Mouse (Mus musculus) ovary, adult 10 weeks (tissue): ENCODE data around the gene Pax4. TPM values are rescaled to one million over a fixed set of nuclear protein-coding genes. Genes with fewer than 3 reads are reported as not detected.

ENCODE experiments used
- polyA plus RNA-seq: library from polyadenylated mRNA; stranded (reverse); fragments of 350-450 nt; fragmentation: Illumina TruSeq; extraction: RNeasy Lipid Tissue Mini Kit (QIAGEN cat#74804); gene quantifications from one replicate; pipeline ENCODE4 v1.2.3, GENCODE M21; 2014

Pax4 gene
- polyA plus RNA-seq, result not detected

DNA sequence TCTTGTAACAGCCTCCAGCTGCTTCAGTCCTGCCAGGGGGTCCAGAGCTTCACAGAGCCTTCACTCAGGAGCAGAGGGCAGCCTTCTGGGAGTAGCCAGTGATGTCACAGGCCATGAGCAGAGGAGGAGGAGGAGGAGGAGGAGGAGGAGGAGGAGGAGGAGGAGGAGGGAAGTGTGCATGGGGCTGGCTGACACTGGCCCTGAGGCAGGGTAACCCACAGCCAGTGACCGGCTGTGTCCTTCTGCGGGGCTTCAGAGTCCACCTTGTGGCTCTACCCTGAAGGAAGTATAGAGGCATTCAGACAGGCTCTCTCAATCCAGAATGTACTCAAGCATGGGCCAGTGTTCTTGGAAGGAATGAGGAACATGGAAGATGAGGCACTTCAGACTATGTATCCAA is at the start of gene Pax4:
Pax4 (minus strand) TSS at position 101 of the 400 bp plus-strand sequence.

DNA sequence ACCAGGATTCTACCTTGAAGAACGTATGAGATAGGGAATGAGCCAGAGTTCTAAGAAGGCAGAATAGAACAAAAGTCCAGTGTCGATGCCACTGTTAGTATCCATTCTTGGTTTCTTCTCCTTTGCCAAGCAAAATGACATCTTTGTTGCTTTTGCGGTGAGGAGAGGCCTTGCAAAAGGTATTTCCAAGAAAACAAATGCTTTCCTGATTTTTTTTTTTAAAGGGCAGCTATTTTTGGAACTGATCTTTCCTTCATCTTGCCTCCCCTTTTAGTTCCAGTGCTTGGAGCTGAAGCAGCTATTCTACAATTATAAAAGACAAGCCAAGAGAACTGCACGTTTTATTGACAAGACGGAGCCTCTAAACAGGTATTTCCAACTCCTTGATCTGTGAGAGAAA is 25.7 kb upstream of the Pax4 start, which contains the start of gene Snd1:
Snd1 (plus strand) TSS at position 301 of the 400 bp plus-strand sequence.

DNA sequence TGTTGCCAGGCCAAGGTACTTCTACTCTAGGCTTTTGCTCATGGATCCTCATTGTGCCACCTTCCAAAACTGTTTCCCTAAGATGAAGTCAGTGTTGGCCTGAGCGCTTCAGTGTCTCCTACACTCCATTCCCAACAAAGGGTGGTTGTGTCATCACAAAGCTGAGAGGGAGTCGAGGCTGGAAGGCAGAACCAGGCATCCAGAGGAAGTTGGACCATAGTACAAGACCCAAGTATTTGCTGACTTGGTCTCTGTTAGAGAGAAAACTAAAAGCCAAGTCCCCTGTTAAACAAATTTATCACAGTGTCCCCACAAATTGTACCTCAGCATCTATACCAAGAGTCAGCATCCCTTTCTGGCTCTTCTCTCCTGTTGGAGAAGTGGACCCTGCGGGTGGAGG is 20.9 kb downstream of the Pax4 start, which contains the start of gene Gcc1:
Gcc1 (minus strand) TSS at position 101 of the 400 bp plus-strand sequence.

DNA sequence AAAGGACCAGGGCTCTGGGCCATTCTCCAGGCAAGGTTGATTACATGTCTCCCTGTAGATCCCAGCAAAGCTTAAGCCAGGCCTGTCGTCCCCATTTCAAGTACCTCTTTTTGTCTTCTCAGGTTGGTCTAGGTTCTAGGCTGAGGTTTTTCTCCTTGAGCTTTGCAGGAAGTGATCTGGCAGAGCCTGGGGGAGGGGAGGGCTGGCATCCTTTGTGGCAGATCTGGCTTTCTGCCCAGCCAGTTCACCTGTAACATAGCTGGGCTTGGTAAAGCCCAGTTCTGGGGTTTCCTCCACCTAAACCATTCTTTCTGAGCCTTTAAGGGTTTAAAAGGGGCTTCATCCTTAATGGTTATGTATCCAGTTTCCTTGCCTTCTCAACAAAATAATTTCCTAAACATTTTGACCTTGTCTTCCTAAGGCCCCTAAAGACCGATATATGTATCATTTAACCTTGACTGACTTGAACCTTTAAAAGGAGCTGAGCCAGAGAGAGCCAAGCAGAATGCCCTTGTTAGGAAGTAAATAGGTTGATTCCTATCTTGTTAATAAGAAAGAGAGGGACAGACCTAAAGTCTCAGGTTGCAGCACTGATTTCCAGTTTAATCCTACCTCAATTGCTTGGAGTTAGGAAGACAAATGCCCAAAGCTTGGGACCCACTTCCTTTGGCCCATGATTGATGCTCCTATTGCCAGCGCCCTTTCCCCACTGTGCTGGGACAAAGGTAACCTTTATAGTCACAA is 21.9 kb downstream of the Pax4 start, which contains the start of gene Fscn3:
Fscn3 (plus strand) TSS at position 694 of the 744 bp plus-strand sequence.

DNA sequence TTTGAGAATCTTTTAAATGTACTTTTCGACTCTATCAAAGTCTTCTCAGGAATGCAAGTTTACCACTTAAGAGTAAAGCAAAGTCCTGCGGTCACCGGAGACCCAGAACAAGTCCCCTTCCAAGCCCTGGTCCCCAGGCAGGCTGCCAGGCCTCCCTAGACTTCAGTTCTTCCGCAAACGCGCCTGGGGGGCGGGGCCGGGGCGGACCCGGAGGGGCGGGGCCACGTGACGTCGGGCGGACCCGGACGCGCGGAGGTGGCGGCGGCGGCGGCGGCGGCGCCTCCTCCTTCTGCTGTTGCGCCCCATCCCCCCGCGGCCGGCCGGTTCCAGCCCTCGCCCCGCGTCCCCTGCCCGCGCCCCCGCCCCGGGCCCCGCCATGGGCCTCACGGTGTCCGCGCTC is 25.8 kb downstream of the Pax4 start, which contains the start of gene Arf5:
Arf5 (plus strand) TSS at position 248 of the 400 bp plus-strand sequence.

DNA sequence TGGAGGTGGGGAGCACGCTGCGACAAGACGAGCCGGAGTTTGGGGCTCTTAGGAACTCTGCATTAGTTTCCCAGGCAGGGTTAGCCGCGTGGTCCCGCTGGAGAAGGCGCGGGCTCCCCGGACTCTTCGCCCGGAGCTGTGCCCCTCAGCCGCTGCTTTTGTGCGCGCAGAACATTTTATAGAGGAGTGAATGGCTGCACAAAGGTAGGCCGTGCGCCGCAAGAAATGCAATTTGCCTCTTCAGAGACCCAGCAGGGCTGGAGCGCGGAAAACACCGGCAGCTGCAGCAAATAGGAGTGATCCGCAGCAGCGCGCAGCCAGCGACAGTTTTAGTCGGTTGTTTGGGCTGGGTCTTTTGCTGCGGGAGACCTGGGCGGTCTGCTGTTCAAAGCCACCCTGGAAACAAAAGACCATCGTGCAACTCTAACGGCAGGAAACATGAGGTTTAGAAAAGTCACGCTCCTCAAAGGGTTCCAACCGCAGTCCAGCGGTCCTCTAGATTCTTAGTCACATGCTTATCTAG is 51.4 kb downstream of the Pax4 start, which contains the start of gene Zfp800:
Zfp800 (minus strand) TSS at position 325 of the 523 bp plus-strand sequence.

Other genes with a start within 250 kb of the Pax4 start
- 88.9 TPM for gene Zfp800, start 51.3 kb downstream of the Pax4 start, polyA plus RNA-seq
- gene Arf5, start 25.8 kb downstream of the Pax4 start, polyA plus RNA-seq, result 23.9 TPM
- gene Fscn3, start 21.6 kb downstream of the Pax4 start, polyA plus RNA-seq, result not detected
- gene Gcc1, start 21.0 kb downstream of the Pax4 start, polyA plus RNA-seq, result 12.7 TPM
- gene Snd1, start 25.8 kb upstream of the Pax4 start, polyA plus RNA-seq, result 25.0 TPM